Mouse (Mus musculus): ENCODE results near the gene Srprb. TPM values are rescaled to one million over a fixed set of nuclear protein-coding genes. Genes with fewer than 3 reads are reported as not detected.

Srprb gene
- polyA plus RNA-seq, 1 experiment from 2014 or later: 68.2 TPM

Other genes starting within 250 kb of the Srprb start
- 0.17 and 0.25 TPM in 2 replicates for gene Slco2a1, start 213.4 kb downstream of the Srprb start, polyA plus RNA-seq (2016; fragmentation: Nextera tagmentation; extraction: Ambion mirVana)
- 12.3 and 19.9 TPM in 2 replicates for gene Rab6b, start 90.3 kb downstream of the Srprb start, polyA plus RNA-seq (2016; fragmentation: Nextera tagmentation; extraction: Ambion mirVana)
- 0.75 TPM in 1 of 2 replicates, not detected in the other for gene Gm20425, start 28.2 kb upstream of the Srprb start, polyA plus RNA-seq (2016; fragmentation: Nextera tagmentation; extraction: Ambion mirVana)
- gene Trf, start 28.3 kb upstream of the Srprb start, polyA plus RNA-seq (2016; fragmentation: Nextera tagmentation; extraction: Ambion mirVana): 14.6 and 20.6 TPM in 2 replicates
- 3.5 and 4.5 TPM in 2 replicates for gene 1300017J02Rik, start 102.9 kb upstream of the Srprb start, polyA plus RNA-seq (2016; fragmentation: Nextera tagmentation; extraction: Ambion mirVana)
- 78.9 and 79.3 TPM in 2 replicates for gene Topbp1, start 103.1 kb upstream of the Srprb start, polyA plus RNA-seq (2016; fragmentation: Nextera tagmentation; extraction: Ambion mirVana)
- 166 and 168 TPM in 2 replicates for gene Cdv3, start 163.7 kb upstream of the Srprb start, polyA plus RNA-seq (2016; fragmentation: Nextera tagmentation; extraction: Ambion mirVana)

Measured in midbrain, embryonic 10.5 days (tissue).